Mouse (Mus musculus) lung, embryonic 16.5 days (tissue): ENCODE data around the gene Gm4070. TPM values are rescaled to one million over a fixed set of nuclear protein-coding genes. Genes with fewer than 3 reads are reported as not detected.

Experiments used
- polyA plus RNA-seq: library from polyadenylated mRNA; unstranded; fragments of >200 nt; fragmentation: Nextera tagmentation; extraction: Ambion mirVana; gene quantifications from 2 replicates; pipeline ENCODE4 v1.2.1, GENCODE M21; 2015

Gene Gm4070
- polyA plus RNA-seq, 1 experiment from 2014 or later, result 0.51 TPM

Other genes with a start within 250 kb of the Gm4070 start
- gene Ilk, start 217.4 kb downstream of the Gm4070 start, polyA plus RNA-seq, result 413 and 414 TPM in 2 replicates
- gene Rrp8, start 216.6 kb downstream of the Gm4070 start, polyA plus RNA-seq, result 31.1 and 41.7 TPM in 2 replicates
- gene Taf10, start 209.6 kb downstream of the Gm4070 start, polyA plus RNA-seq, result 101 and 105 TPM in 2 replicates
- gene Tpp1, start 201.7 kb downstream of the Gm4070 start, polyA plus RNA-seq, result 96.4 and 102 TPM in 2 replicates
- gene Dchs1, start 166.3 kb downstream of the Gm4070 start, polyA plus RNA-seq, result 7.1 and 7.2 TPM in 2 replicates
- gene Mrpl17, start 142.9 kb downstream of the Gm4070 start, polyA plus RNA-seq, result 344 and 345 TPM in 2 replicates